Mouse (Mus musculus) erythroblast, embryonic 14.5 days (primary cell): ENCODE measurements around the gene Tatdn3.

Experiments used
- GATA1 ChIP-seq: IDR thresholded peaks from 2 replicates; pipeline ENCODE4 v1.6.1; 2012; ENCODE audit warnings: low read length, inconsistent platforms, mixed read lengths
- TAL1 ChIP-seq: IDR thresholded peaks from 3 replicates; pipeline ENCODE4 v1.6.1; 2012; ENCODE audit warnings: low read length, inconsistent platforms, mixed read lengths

DNA sequence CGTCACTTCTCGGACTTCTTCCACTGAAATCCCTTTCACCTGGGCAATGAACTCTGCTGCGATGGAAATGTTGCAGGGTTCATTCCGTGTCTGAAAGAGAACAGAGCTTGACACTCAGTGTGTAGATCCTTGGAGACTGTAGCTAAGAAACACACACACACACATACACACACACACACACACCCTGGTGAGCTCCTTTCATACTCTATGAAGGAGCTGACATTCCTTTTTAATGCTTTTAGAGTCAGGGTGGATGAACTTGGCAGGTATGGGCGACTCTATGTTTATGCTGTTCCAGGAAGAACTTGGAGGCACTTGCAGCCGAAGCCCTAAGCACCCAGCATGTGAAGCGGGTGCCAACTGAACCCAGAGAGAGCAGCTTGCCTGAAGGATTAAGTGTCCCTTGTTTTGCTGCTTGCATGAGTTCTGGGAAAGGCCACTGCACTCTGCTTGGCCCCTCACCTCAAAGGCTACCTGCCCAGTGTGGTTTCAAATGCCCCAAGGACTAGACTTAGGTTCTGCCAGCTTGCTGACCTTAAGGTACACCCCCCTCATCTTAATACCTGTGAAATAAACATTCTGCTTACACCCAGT lies 16.4 kb downstream of the Tatdn3 start:
- TF ChIP-seq GATA1: no peak
- no peak for TF ChIP-seq TAL1
